Mouse (Mus musculus) megakaryocyte, embryonic 14.5 days (primary cell): ENCODE measurements at regions not wholly inside any gene's neighbourhood (a gene's known extent, or its start where the extent isn't known, plus 50 kb on each side); places are given as distances from the start of the nearest gene placed in this dataset.

Source experiments
- FLI1 ChIP-seq: IDR thresholded peaks from 2 replicates; pipeline ENCODE4 v1.6.1; 2012; ENCODE audit warnings: low read length, inconsistent platforms, mixed read lengths
- GATA1 ChIP-seq: IDR thresholded peaks from 3 replicates; pipeline ENCODE4 v1.6.1; 2012; ENCODE audit warnings: mixed read lengths, low read length, inconsistent platforms, borderline replicate concordance

DNA sequence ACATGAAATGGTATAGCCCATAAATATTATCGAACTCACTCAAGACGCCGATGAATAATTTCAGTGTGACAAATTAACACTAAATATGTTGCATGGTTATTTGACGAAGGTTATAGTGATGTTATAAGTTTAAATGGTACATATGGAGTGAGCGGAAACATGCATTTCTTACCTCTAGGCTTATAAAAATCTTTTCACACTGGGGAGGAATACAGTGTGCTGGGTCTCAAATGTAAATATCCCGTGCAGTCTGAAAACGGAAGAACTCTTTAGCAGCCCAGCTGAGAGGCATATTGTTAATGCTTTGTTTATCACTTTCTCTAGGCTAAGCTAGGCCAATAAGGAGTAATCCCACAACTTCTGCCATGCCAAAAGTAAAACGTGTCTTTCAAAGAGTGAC lies 518.6 kb upstream of the Sall1 start:
- TF ChIP-seq FLI1 = no peak
- no peak for TF ChIP-seq GATA1
